18 mouse cellular contexts compared by ENCODE assay signal in the genomic region with DNA sequence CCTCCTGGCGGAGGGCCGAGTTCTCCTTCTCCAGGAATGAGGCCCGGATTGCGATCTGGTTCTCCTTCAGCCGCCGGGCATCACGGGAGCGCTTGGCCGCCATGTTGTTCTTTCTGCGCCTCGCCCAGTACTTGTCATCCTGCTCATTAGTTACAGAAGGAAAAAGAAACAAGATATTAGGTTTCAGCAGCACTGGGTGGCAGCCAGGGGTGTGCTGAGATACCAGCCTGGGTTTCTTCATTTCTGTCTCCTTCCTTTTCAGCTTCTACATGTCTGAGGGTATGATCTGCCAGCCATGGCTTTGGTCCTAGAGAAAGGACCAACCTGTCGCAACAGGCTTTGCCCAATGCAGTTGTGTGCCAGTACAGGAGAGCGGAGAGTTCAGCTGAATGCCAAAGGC. TPM values are rescaled to one million over a fixed set of nuclear protein-coding genes. Genes with fewer than 3 reads are reported as not detected.
A peak's percentile ranks its signal among the peaks of the same experiment; 100 is the strongest.
DNase-seq lines count a peak whose midpoint lies in the region; ATAC-seq lines count a peak whose summit lies in the region.
"Had no signal": no experiment of that assay in that cellular context is flagged by ENCODE, and none has a peak within 500 bp of the region (broad histone marks: within the 10 kb centered on the region; RNA-seq: fewer than 3 reads in every experiment).

No protein-coding gene starts in this region.

- no peaks in the 10 kb centered on the region for H3K27me3 ChIP-seq in embryonic facial prominence, embryonic 15.5 days
- no peaks in the 10 kb centered on the region for H3K27me3 ChIP-seq in embryonic facial prominence, embryonic 10.5 days (replicated peaks; ENCODE audit: low read depth, poor library complexity, severe bottlenecking)
- H3K27me3 ChIP-seq: embryonic facial prominence, embryonic 12.5 days; heart, embryonic 12.5 days; intestine, embryonic 15.5 days had no signal

- no peak overlapping the region for H3K4me3 ChIP-seq in embryonic facial prominence, embryonic 15.5 days (replicated peaks)
- no peak overlapping the region for H3K4me3 ChIP-seq in embryonic facial prominence, embryonic 10.5 days
- H3K4me3 ChIP-seq: embryonic facial prominence, embryonic 12.5 days; forebrain, embryonic 10.5 days; heart, embryonic 12.5 days; hindbrain, embryonic 10.5 days; intestine, embryonic 15.5 days had no signal

- no peak overlapping the region for H3K9ac ChIP-seq in embryonic facial prominence, embryonic 15.5 days
- H3K9ac ChIP-seq: embryonic facial prominence, embryonic 12.5 days; heart, embryonic 12.5 days; hindbrain, embryonic 14.5 days; intestine, embryonic 15.5 days had no signal

- H3K4me1 ChIP-seq in embryonic facial prominence, embryonic 15.5 days, result no peaks in the 10 kb centered on the region
- H3K4me1 ChIP-seq in embryonic facial prominence, embryonic 10.5 days, result peaks cover 6% of the 10 kb centered on the region; the same call in 1 of the 2 replicates
- H3K4me1 ChIP-seq: embryonic facial prominence, embryonic 12.5 days; heart, embryonic 12.5 days; intestine, embryonic 15.5 days had no signal

- H3K4me2 ChIP-seq in embryonic facial prominence, embryonic 15.5 days (replicated peaks), result no peak overlapping the region
- H3K4me2 ChIP-seq: embryonic facial prominence, embryonic 12.5 days; heart, embryonic 12.5 days; hindbrain, embryonic 14.5 days; intestine, embryonic 15.5 days had no signal

- 0 out of 2 replicates have a peak, but pooled peaks cover 4% of the 10 kb centered on the region for H3K36me3 ChIP-seq in embryonic facial prominence, embryonic 15.5 days
- H3K36me3 ChIP-seq in embryonic facial prominence, embryonic 10.5 days (replicated peaks), result no peaks in the 10 kb centered on the region
- H3K36me3 ChIP-seq: embryonic facial prominence, embryonic 12.5 days; forebrain, embryonic 10.5 days; heart, embryonic 12.5 days; hindbrain, embryonic 10.5 days; intestine, embryonic 15.5 days had no signal

- no peak overlapping the region for H3K27ac ChIP-seq in embryonic facial prominence, embryonic 15.5 days (replicated peaks)
- no peak overlapping the region for H3K27ac ChIP-seq in embryonic facial prominence, embryonic 10.5 days (replicated peaks)
- H3K27ac ChIP-seq: embryonic facial prominence, embryonic 12.5 days; forebrain, embryonic 10.5 days; hindbrain, embryonic 10.5 days; hindbrain, embryonic 14.5 days; intestine, embryonic 15.5 days had no signal

- 0 out of 2 replicates have a peak, but pooled peaks have one; percentile 51 for ATAC-seq in embryonic facial prominence, embryonic 15.5 days (ENCODE audit: insufficient number of reproducible peaks, low FRiP score, low TSS enrichment, low read depth)
- ATAC-seq: forebrain, embryonic 14.5 days; intestine, embryonic 15.5 days had no signal

- WGBS in embryonic facial prominence, embryonic 15.5 days, result 87% methylated on average over 13 of the region's 13 CpGs
- WGBS in embryonic facial prominence, embryonic 10.5 days, result 92% methylated on average over 13 of the region's 13 CpGs

- H3K9me3 ChIP-seq in embryonic facial prominence, embryonic 15.5 days (replicated peaks), result no peaks in the 10 kb centered on the region
- H3K9me3 ChIP-seq in embryonic facial prominence, embryonic 10.5 days, result no peaks in the 10 kb centered on the region
- H3K9me3 ChIP-seq: embryonic facial prominence, embryonic 12.5 days; forebrain, embryonic 10.5 days; heart, embryonic 12.5 days; hindbrain, embryonic 10.5 days; intestine, embryonic 15.5 days had no signal

- no peak for DNase-seq in embryonic facial prominence, embryonic 10.5 days (ENCODE audit: low spot score)
- peak; percentile 11 for DNase-seq in adrenal gland, postnatal 25 days
- DNase-seq in fat pad, adult 2 months (ENCODE audit: extremely low read depth, low read depth, low spot score), result peak; percentile 73
- DNase-seq in embryo, embryonic 10 days (ENCODE audit: low spot score), result no peak
- no peak for DNase-seq in lung, postnatal 25 days (ENCODE audit: low spot score)
- DNase-seq: cerebellum, adult 2 months; cerebellum, postnatal 10 days; embryo, embryonic 11 days; gastrocnemius, postnatal 14 days; kidney, adult 18-20 months had no signal

RNA-seq across cellular contexts. Expression of a gene that starts 49.9 kb away (rescaled TPM):
- 10.0 and 10.4 TPM in 2 replicates for polyA plus RNA-seq in embryonic facial prominence, embryonic 15.5 days (2015; fragmentation: Nextera tagmentation; extraction: Ambion mirVana)
- polyA plus RNA-seq in embryonic facial prominence, embryonic 10.5 days (2016; fragmentation: Nextera tagmentation; extraction: Ambion mirVana), result 0.93 and 1.2 TPM in 2 replicates
- 17.9 and 22.8 TPM in 2 replicates for total RNA-seq in adrenal gland, postnatal 25 days (2021)

Comparison
In these comparisons a context has a peak if more than half of its experiments do, and no peak if none do; other contexts are left out.
1. DNase-seq: peak in adrenal gland, postnatal 25 days (single experiment) and fat pad, adult 2 months (single experiment); none in embryonic facial prominence, embryonic 10.5 days (single experiment), embryo, embryonic 10 days (single experiment) and lung, postnatal 25 days (single experiment).